Mouse (Mus musculus) intestine, postnatal 0 days (tissue): ENCODE measurements at regions not wholly inside any gene's neighbourhood (a gene's known extent, or its start where the extent isn't known, plus 50 kb on each side); places are given as distances from the start of the nearest gene placed in this dataset.

Experiments used
- ATAC-seq: fragments of 200-750 bp; cut with Nextera tagmentation; 2 replicates; pipeline ENCODE4 v1.8.0; 2017; ENCODE audit warnings: mild to moderate bottlenecking, moderate TSS enrichment, moderate library complexity
- H3K27ac ChIP-seq: fragments of 300-500 bp; sonication (generic); 2 replicates; pipeline ENCODE4 v1.5.1; 2014; ENCODE audit warnings: mild to moderate bottlenecking, low read depth, low read length, moderate library complexity
- H3K27me3 ChIP-seq: fragments of 300-500 bp; sonication (generic); replicated peaks from 2 replicates; pipeline ENCODE4 v1.6.1; 2014; ENCODE audit warnings: low read length, mixed read lengths; ENCODE audit not compliant: control insufficient read depth, insufficient read depth
- H3K36me3 ChIP-seq: fragments of 300-500 bp; sonication (generic); 2 replicates; pipeline ENCODE4 v1.6.1; 2014; ENCODE audit warnings: mild to moderate bottlenecking, moderate library complexity; ENCODE audit not compliant: control insufficient read depth, insufficient read depth
- H3K4me1 ChIP-seq: fragments of 300-500 bp; sonication (generic); replicated peaks from 2 replicates; pipeline ENCODE4 v1.6.1; 2014; ENCODE audit warnings: antibody characterized with exemption, low read length, mixed read lengths; ENCODE audit not compliant: control insufficient read depth, insufficient read depth
- H3K4me2 ChIP-seq: fragments of 300-500 bp; sonication (generic); replicated peaks from 2 replicates; pipeline ENCODE4 v1.6.1; 2014; ENCODE audit warnings: low read depth, mild to moderate bottlenecking, moderate library complexity
- H3K4me3 ChIP-seq: fragments of 300-500 bp; sonication (generic); 2 replicates; pipeline ENCODE4 v1.5.1; 2014; ENCODE audit warnings: low read depth, low read length
- H3K9ac ChIP-seq: fragments of 300-500 bp; sonication (generic); 2 replicates; pipeline ENCODE4 v1.6.1; 2014; ENCODE audit warnings: mild to moderate bottlenecking, low read depth, low read length
- H3K9me3 ChIP-seq: fragments of 300-500 bp; sonication (generic); 2 replicates; pipeline ENCODE4 v1.6.1; 2016; ENCODE audit warnings: mixed run types; ENCODE audit not compliant: control insufficient read depth
- CTCF ChIP-seq: sonication (generic); IDR thresholded peaks from 2 replicates; pipeline ENCODE4 v1.5.1; 2016; ENCODE audit warnings: low read depth, mild to moderate bottlenecking, control low read depth, antibody characterized with exemption, moderate library complexity
- WGBS: fragments of 180-500 bp; shearing (Covaris S2); extraction: QIAGEN DNeasy Blood & Tissue Kit; methylation state at CpG from one replicate; pipeline ENCODE4 v1.1.7; 2014; 5-methylcytosine and 5-hydroxymethylcytosine counted together

DNA sequence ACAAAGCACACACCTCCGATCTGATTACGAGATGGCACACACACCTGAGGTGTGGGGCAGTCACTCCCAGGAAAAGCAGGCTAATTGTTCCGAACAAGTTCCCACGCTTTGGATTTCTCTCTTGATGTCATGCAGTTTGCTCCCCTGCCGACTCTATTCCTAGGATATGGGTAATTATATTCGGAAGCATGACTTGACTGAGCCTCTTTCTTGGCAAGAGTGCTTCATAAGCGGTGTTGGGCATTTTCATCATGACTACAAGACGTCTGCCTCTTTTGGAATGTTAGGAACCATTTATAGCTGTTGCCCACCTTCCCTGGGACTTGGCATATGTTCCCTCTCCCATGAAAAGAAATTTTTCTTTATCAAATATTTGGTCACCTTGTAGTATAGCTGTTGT, 55.4 kb upstream of the Gm6793 start:
- no peaks in the 10 kb centered on the region for H3K4me1 ChIP-seq
- no peak for ATAC-seq
- H3K9ac ChIP-seq, result no peak overlapping the region
- H3K9me3 ChIP-seq, result no peaks in the 10 kb centered on the region
- H3K36me3 ChIP-seq, result no peaks in the 10 kb centered on the region
- H3K4me2 ChIP-seq, result no peak overlapping the region
- no peak for TF ChIP-seq CTCF
- H3K4me3 ChIP-seq, result no peak overlapping the region
- H3K27me3 ChIP-seq, result no peaks in the 10 kb centered on the region
- no peak overlapping the region for H3K27ac ChIP-seq
- 93% methylated on average over 8 of the region's 8 CpGs for WGBS
